Mouse (Mus musculus) hindbrain, embryonic 13.5 days (tissue): ENCODE data around the gene Zfp287. TPM values are rescaled to one million over a fixed set of nuclear protein-coding genes. Genes with fewer than 3 reads are reported as not detected.
"Not testable (repeated sequence)": the region's sequence is repeated elsewhere in the genome, so short reads cannot be mapped to it uniquely, and the experiment has no call there.

Experiments
- ATAC-seq: fragments of 200-750 bp; cut with Nextera tagmentation; 2 replicates; pipeline ENCODE4 v1.8.0; 2017; ENCODE audit warnings: moderate TSS enrichment; ENCODE audit not compliant: low FRiP score
- H3K27ac ChIP-seq: fragments of 300-500 bp; sonication (generic); 2 replicates; pipeline ENCODE4 v1.5.1; 2015; ENCODE audit warnings: inconsistent platforms, mild to moderate bottlenecking, moderate library complexity
- H3K27me3 ChIP-seq: fragments of 300-500 bp; sonication (generic); 2 replicates; pipeline ENCODE4 v1.6.1; 2015; ENCODE audit warnings: mild to moderate bottlenecking, inconsistent platforms
- H3K36me3 ChIP-seq: fragments of 300-500 bp; sonication (generic); 2 replicates; pipeline ENCODE4 v1.6.1; 2015; ENCODE audit warnings: mild to moderate bottlenecking, inconsistent platforms
- H3K4me1 ChIP-seq: fragments of 300-500 bp; sonication (generic); replicated peaks from 2 replicates; pipeline ENCODE4 v1.6.1; 2015; ENCODE audit warnings: inconsistent platforms
- H3K4me2 ChIP-seq: fragments of 300-500 bp; sonication (generic); 2 replicates; pipeline ENCODE4 v1.6.1; 2015; ENCODE audit warnings: inconsistent platforms, mild to moderate bottlenecking, moderate library complexity
- H3K4me3 ChIP-seq: fragments of 300-500 bp; sonication (generic); 2 replicates; pipeline ENCODE4 v1.5.1; 2015; ENCODE audit warnings: mild to moderate bottlenecking, inconsistent platforms
- H3K9ac ChIP-seq: fragments of 300-500 bp; sonication (generic); 2 replicates; pipeline ENCODE4 v1.6.1; 2015; ENCODE audit warnings: mild to moderate bottlenecking, inconsistent platforms
- H3K9me3 ChIP-seq: fragments of 300-500 bp; sonication (generic); 2 replicates; pipeline ENCODE4 v1.6.1; 2016; ENCODE audit warnings: inconsistent platforms
- WGBS: fragments of 180-500 bp; shearing (Covaris S2); methylation state at CpG from one replicate; pipeline ENCODE4 v1.1.7; 2015; 5-methylcytosine and 5-hydroxymethylcytosine counted together
- polyA plus RNA-seq: library from polyadenylated mRNA; unstranded; fragments of >200 nt; fragmentation: Nextera tagmentation; extraction: Ambion mirVana; gene quantifications from 2 replicates; pipeline ENCODE4 v1.2.1, GENCODE M21; 2015

Zfp287 gene
- 21.0 and 21.3 TPM in 2 replicates for polyA plus RNA-seq

GRCm38 (mm10) chr11:62731311-62732021 is at the start of gene Zfp287:
Gene Zfp287 (minus strand): TSS chr11:62731905.
- ATAC-seq, result peak; percentile 99
- H3K27me3 ChIP-seq, result no peaks in the 10 kb centered on the region
- H3K9me3 ChIP-seq, result no peaks in the 10 kb centered on the region
- H3K27ac ChIP-seq, result peak within 1 kb of the TSS; percentile 97
- peak within 1 kb of the TSS; percentile 81 for H3K4me3 ChIP-seq
- H3K4me1 ChIP-seq, result peaks cover 22% of the 10 kb centered on the region
- WGBS, result under 1% methylated on average over 48 of the region's 48 CpGs
- H3K9ac ChIP-seq, result peak within 1 kb of the TSS; percentile 92
- H3K4me2 ChIP-seq, result peak within 1 kb of the TSS; percentile 73
- H3K36me3 ChIP-seq, result peaks cover 21% of the 10 kb centered on the region

- Histone ChIP-seq H3K27me3 (no peaks in the 10 kb centered on the region), H3K4me2 (no peak overlapping the region), H3K27ac (no peak overlapping the region), H3K4me1 (no peaks in the 10 kb centered on the region), H3K9ac (no peak overlapping the region), H3K36me3 (peaks cover 62% of the 10 kb centered on the region), H3K4me3 (no peak overlapping the region), H3K9me3 (peaks cover 61% of the 10 kb centered on the region)
- no peak for ATAC-seq
- 98% methylated on average over 7 of the region's 7 CpGs for WGBS
Observed at GRCm38 (mm10) chr11:62776510-62776909, 44.8 kb upstream of the Zfp287 start.

GRCm38 (mm10) chr11:62760755-62761457 is 29.2 kb upstream of the Zfp287 start:
- Histone ChIP-seq H3K27ac (no peak overlapping the region), H3K4me1 (peaks cover 10% of the 10 kb centered on the region), H3K27me3 (peaks cover 12% of the 10 kb centered on the region; the same call in 1 of the 2 replicates), H3K36me3 (no peaks in the 10 kb centered on the region), H3K4me3 (no peak overlapping the region), H3K4me2 (no peak overlapping the region), H3K9ac (no peak overlapping the region), H3K9me3 (no peaks in the 10 kb centered on the region)
- no peak for ATAC-seq
- WGBS, result 83% methylated on average over 9 of the region's 9 CpGs

GRCm38 (mm10) chr11:62758491-62758890 is 26.8 kb upstream of the Zfp287 start:
- no peak overlapping the region for H3K27ac ChIP-seq
- H3K4me1 ChIP-seq, result peaks cover 10% of the 10 kb centered on the region

GRCm38 (mm10) chr11:62757906-62758305 is 26.2 kb upstream of the Zfp287 start:
- Histone ChIP-seq H3K4me3 (no peak overlapping the region), H3K9me3 (no peaks in the 10 kb centered on the region), H3K27me3 (peaks cover 16% of the 10 kb centered on the region; the same call in 1 of the 2 replicates), H3K36me3 (no peaks in the 10 kb centered on the region), H3K9ac (no peak overlapping the region), H3K4me2 (no peak overlapping the region), H3K4me1 (peaks cover 10% of the 10 kb centered on the region), H3K27ac (no peak overlapping the region)
- no peak for ATAC-seq
- 82% methylated on average over 6 of the region's 6 CpGs for WGBS

More at GRCm38 (mm10) chr11:62758491-62758890, 26.8 kb upstream of the Zfp287 start:
- H3K9me3 ChIP-seq, result no peaks in the 10 kb centered on the region
- 86% methylated on average over 11 of the region's 11 CpGs for WGBS
- no peak overlapping the region for H3K9ac ChIP-seq
- peaks cover 16% of the 10 kb centered on the region; the same call in 1 of the 2 replicates for H3K27me3 ChIP-seq
- no peaks in the 10 kb centered on the region for H3K36me3 ChIP-seq
- H3K4me3 ChIP-seq, result no peak overlapping the region
- H3K4me2 ChIP-seq, result no peak overlapping the region
- ATAC-seq, result no peak

GRCm38 (mm10) chr11:62757143-62757507 is 25.4 kb upstream of the Zfp287 start:
- 11% methylated on average over 7 of the region's 7 CpGs for WGBS

GRCm38 (mm10) chr11:62756456-62757142 is 24.9 kb upstream of the Zfp287 start:
- ATAC-seq, result peak; percentile 97
- Histone ChIP-seq H3K9me3 (no peaks in the 10 kb centered on the region), H3K36me3 (no peaks in the 10 kb centered on the region), H3K4me1 (peaks cover 10% of the 10 kb centered on the region), H3K27me3 (peaks cover 18% of the 10 kb centered on the region; the same call in 1 of the 2 replicates), H3K9ac (peak overlapping the region; percentile 65), H3K27ac (0 out of 2 replicates have a peak overlapping the region, but pooled peaks have one; percentile 52), H3K4me2 (peak overlapping the region; percentile 57), H3K4me3 (peak overlapping the region; percentile 39)
- 8% methylated on average over 36 of the region's 36 CpGs for WGBS

More at GRCm38 (mm10) chr11:62757143-62757507, 25.4 kb upstream of the Zfp287 start:
- H3K27me3 ChIP-seq, result peaks cover 18% of the 10 kb centered on the region; the same call in 1 of the 2 replicates
- H3K36me3 ChIP-seq, result no peaks in the 10 kb centered on the region
- H3K9ac ChIP-seq, result peak overlapping the region; percentile 65; the same call in 1 of the 2 replicates
- no peaks in the 10 kb centered on the region for H3K9me3 ChIP-seq
- ATAC-seq, result no peak; the same call in 1 of the 2 replicates
- peaks cover 10% of the 10 kb centered on the region for H3K4me1 ChIP-seq
- H3K4me3 ChIP-seq, result peak overlapping the region; percentile 39
- H3K27ac ChIP-seq, result no peak overlapping the region
- peak overlapping the region; percentile 57 for H3K4me2 ChIP-seq

GRCm38 (mm10) chr11:62752780-62753179 is 21.1 kb upstream of the Zfp287 start, which contains the start of gene Gm10428:
Gene Gm10428 (plus strand): TSS chr11:62753100.
- Histone ChIP-seq H3K4me1 (peaks cover 10% of the 10 kb centered on the region), H3K27ac (no peak within 1 kb of the TSS), H3K9ac (no peak within 1 kb of the TSS), H3K36me3 (no peaks in the 10 kb centered on the region), H3K4me2 (no peak within 1 kb of the TSS), H3K27me3 (peaks cover 15% of the 10 kb centered on the region), H3K4me3 (no peak within 1 kb of the TSS), H3K9me3 (no peaks in the 10 kb centered on the region)
- ATAC-seq, result no peak
- 91% methylated on average over 8 of the region's 8 CpGs for WGBS

GRCm38 (mm10) chr11:62752191-62752590 is 20.5 kb upstream of the Zfp287 start:
- Histone ChIP-seq H3K4me2 (no peak overlapping the region), H3K4me1 (peaks cover 7% of the 10 kb centered on the region), H3K27ac (no peak overlapping the region), H3K4me3 (no peak overlapping the region), H3K36me3 (no peaks in the 10 kb centered on the region), H3K9me3 (no peaks in the 10 kb centered on the region), H3K27me3 (peaks cover 13% of the 10 kb centered on the region), H3K9ac (no peak overlapping the region)
- WGBS, result 78% methylated on average over 11 of the region's 11 CpGs
- no peak for ATAC-seq

- not testable (repeated sequence) for ATAC-seq, H3K4me3 ChIP-seq, H3K9ac ChIP-seq, H3K4me2 ChIP-seq, H3K9me3 ChIP-seq, H3K27ac ChIP-seq, H3K36me3 ChIP-seq
- 94% methylated on average over 13 of the region's 13 CpGs for WGBS
- Histone ChIP-seq H3K4me1 (peaks cover 10% of the 10 kb centered on the region; the same call in 1 of the 2 replicates), H3K27me3 (peaks cover 11% of the 10 kb centered on the region)
Observed at GRCm38 (mm10) chr11:62749445-62749844, 17.7 kb upstream of the Zfp287 start.

- Histone ChIP-seq H3K36me3 (no peaks in the 10 kb centered on the region), H3K4me1 (peaks cover 10% of the 10 kb centered on the region; the same call in 1 of the 2 replicates), H3K9ac (no peak overlapping the region), H3K27ac (no peak overlapping the region), H3K4me3 (no peak overlapping the region), H3K9me3 (no peaks in the 10 kb centered on the region), H3K27me3 (peaks cover 11% of the 10 kb centered on the region), H3K4me2 (no peak overlapping the region)
- WGBS, result 77% methylated on average over 4 of the region's 4 CpGs
- ATAC-seq, result no peak
Observed at GRCm38 (mm10) chr11:62748062-62748461, 16.4 kb upstream of the Zfp287 start.

- Histone ChIP-seq H3K9ac (no peak overlapping the region), H3K36me3 (no peaks in the 10 kb centered on the region), H3K27me3 (peaks cover 9% of the 10 kb centered on the region), H3K9me3 (no peaks in the 10 kb centered on the region), H3K4me2 (no peak overlapping the region), H3K4me3 (no peak overlapping the region), H3K27ac (no peak overlapping the region), H3K4me1 (peaks cover 10% of the 10 kb centered on the region; the same call in 1 of the 2 replicates)
- WGBS, result 79% methylated on average over 9 of the region's 9 CpGs
- ATAC-seq, result no peak
Observed at GRCm38 (mm10) chr11:62747227-62747626, 15.5 kb upstream of the Zfp287 start.
